In genomic region chr5:121712934-121713538, GRCm38 (mm10) we compare ENCODE assay signal across 8 mouse cellular contexts. TPM values are rescaled to one million over a fixed set of nuclear protein-coding genes. Genes with fewer than 3 reads are reported as not detected.
DNase-seq lines count a peak whose midpoint lies in the region; ATAC-seq and TF ChIP-seq lines count a peak whose summit lies in the region.

No protein-coding gene starts in this region.

- TF ChIP-seq POLR2A in limb, embryonic 14.5 days (IDR thresholded peaks at IDR 0.05; ENCODE audit: borderline replicate concordance, extremely low read depth, insufficient read depth, insufficient read length), result no peak
- no peak for TF ChIP-seq POLR2A in testis, adult 2 months (IDR thresholded peaks at IDR 0.05; ENCODE audit: control insufficient read depth, low read depth, low read length)

- H3K9ac ChIP-seq in hindbrain, embryonic 16.5 days (ENCODE audit: low read depth, low read length), result peak overlapping the region; percentile 97
- peak overlapping the region; percentile 93 for H3K9ac ChIP-seq in limb, embryonic 14.5 days (ENCODE audit: low read depth, low read length, severe bottlenecking)
- H3K9ac ChIP-seq in midbrain, embryonic 16.5 days (ENCODE audit: low read depth, low read length), result peak overlapping the region; percentile 92

- H3K4me2 ChIP-seq in hindbrain, embryonic 16.5 days (ENCODE audit: low read length), result peak overlapping the region; percentile 94
- peak overlapping the region; percentile 86 for H3K4me2 ChIP-seq in limb, embryonic 14.5 days (replicated peaks; ENCODE audit: low read depth, low read length, severe bottlenecking)
- H3K4me2 ChIP-seq in midbrain, embryonic 16.5 days (ENCODE audit: low read length), result peak overlapping the region; percentile 90

- H3K27me3 ChIP-seq in hindbrain, embryonic 16.5 days (replicated peaks; ENCODE audit: control insufficient read depth, insufficient read depth, low read length), result no peaks in the 10 kb centered on the region
- no peaks in the 10 kb centered on the region for H3K27me3 ChIP-seq in limb, embryonic 14.5 days (ENCODE audit: control insufficient read depth, insufficient read depth, low read length)
- no peaks in the 10 kb centered on the region for H3K27me3 ChIP-seq in midbrain, embryonic 16.5 days (ENCODE audit: control insufficient read depth, insufficient read depth, low read depth, low read length)
- H3K27me3 ChIP-seq in testis, adult 2 months (ENCODE audit: control insufficient read depth, insufficient read depth, low read length), result no peaks in the 10 kb centered on the region

- peak; percentile 20; the same call in 1 of the 2 replicates for TF ChIP-seq CTCF in gastrocnemius, adult 2 months (IDR thresholded peaks at IDR 0.05)
- no peak for TF ChIP-seq CTCF in testis, adult 2 months (IDR thresholded peaks at IDR 0.05; ENCODE audit: control insufficient read depth, insufficient read depth, insufficient replicate concordance, low read depth, low read length)

- WGBS in hindbrain, embryonic 16.5 days, result 0% methylated on average over 24 of the region's 32 CpGs
- 2% methylated on average over 23 of the region's 32 CpGs for WGBS in limb, embryonic 14.5 days
- WGBS in midbrain, embryonic 16.5 days, result under 1% methylated on average over 25 of the region's 32 CpGs

- peak; percentile 17 to 28 for DNase-seq in left cerebral cortex, adult 18-20 months (ENCODE audit: low spot score in 2 of 2)
- DNase-seq in left cerebral cortex, adult 8-10 months (ENCODE audit: low spot score in 2 of 2), result no peak
- DNase-seq in cerebellum, postnatal 10 days, result peak; percentile 63 to 67
- DNase-seq in gastrocnemius, adult 2 months, result peak; percentile 75
- peak; percentile 32 for DNase-seq in limb, embryonic 14.5 days (ENCODE audit: low spot score)

- peak overlapping the region; percentile 96 for H3K4me3 ChIP-seq in gastrocnemius, adult 2 months
- H3K4me3 ChIP-seq in hindbrain, embryonic 16.5 days (ENCODE audit: low read length), result peak overlapping the region; percentile 99
- peak overlapping the region; percentile 94 for H3K4me3 ChIP-seq in limb, embryonic 14.5 days (replicated peaks; ENCODE audit: low read length)
- peak overlapping the region; percentile 94 for H3K4me3 ChIP-seq in midbrain, embryonic 16.5 days (ENCODE audit: low read depth, low read length)
- H3K4me3 ChIP-seq in testis, adult 2 months (ENCODE audit: control insufficient read depth, low read depth, low read length), result peak overlapping the region; percentile 88

- no peaks in the 10 kb centered on the region for H3K36me3 ChIP-seq in hindbrain, embryonic 16.5 days (ENCODE audit: control insufficient read depth, insufficient read depth, low read length)
- peaks cover 11% of the 10 kb centered on the region; the same call in 1 of the 2 replicates for H3K36me3 ChIP-seq in limb, embryonic 14.5 days (ENCODE audit: control insufficient read depth, insufficient read depth, low read length)
- H3K36me3 ChIP-seq in midbrain, embryonic 16.5 days (ENCODE audit: control insufficient read depth, insufficient read depth, low read length), result no peaks in the 10 kb centered on the region
- H3K36me3 ChIP-seq in testis, adult 2 months (ENCODE audit: control insufficient read depth, insufficient read depth, low read length), result no peaks in the 10 kb centered on the region

- peak; percentile 59 for ATAC-seq in hindbrain, embryonic 16.5 days
- ATAC-seq in limb, embryonic 14.5 days (ENCODE audit: low FRiP score, low read depth), result no peak
- peak; percentile 65 for ATAC-seq in midbrain, embryonic 16.5 days

- intact Hi-C loops in gastrocnemius, adult 2 months (cut with DNase I), result loop anchor here (5.0 kb wide), 3 partner anchors 44 to 124 kb away; partner anchors contain the start of gene Sh2b3

- H3K4me1 ChIP-seq in hindbrain, embryonic 16.5 days (ENCODE audit: control insufficient read depth, insufficient read depth, low read depth, low read length), result peaks cover 25% of the 10 kb centered on the region
- peaks cover 15% of the 10 kb centered on the region; the same call in 1 of the 2 replicates for H3K4me1 ChIP-seq in limb, embryonic 14.5 days (ENCODE audit: control insufficient read depth, insufficient read depth, low read length)
- peaks cover 35% of the 10 kb centered on the region for H3K4me1 ChIP-seq in midbrain, embryonic 16.5 days (ENCODE audit: control insufficient read depth, insufficient read depth, low read length)
- peaks cover 8% of the 10 kb centered on the region for H3K4me1 ChIP-seq in testis, adult 2 months (ENCODE audit: control insufficient read depth, insufficient read depth, low read length)

- no peaks in the 10 kb centered on the region for H3K9me3 ChIP-seq in hindbrain, embryonic 16.5 days (ENCODE audit: control insufficient read depth, low read length)
- H3K9me3 ChIP-seq in limb, embryonic 14.5 days (ENCODE audit: control insufficient read depth, low read length), result no peaks in the 10 kb centered on the region
- H3K9me3 ChIP-seq in midbrain, embryonic 16.5 days (replicated peaks; ENCODE audit: control insufficient read depth, low read length, poor library complexity, severe bottlenecking), result no peaks in the 10 kb centered on the region

- peak overlapping the region; percentile 100 for H3K27ac ChIP-seq in gastrocnemius, adult 2 months
- H3K27ac ChIP-seq in hindbrain, embryonic 16.5 days (ENCODE audit: low read depth, low read length), result peak overlapping the region; percentile 99
- H3K27ac ChIP-seq in limb, embryonic 14.5 days (replicated peaks; ENCODE audit: low read depth, low read length), result peak overlapping the region; percentile 96
- H3K27ac ChIP-seq in midbrain, embryonic 16.5 days (ENCODE audit: low read length), result peak overlapping the region; percentile 98
- H3K27ac ChIP-seq in testis, adult 2 months (ENCODE audit: control insufficient read depth, insufficient read depth, low read depth, low read length), result no peak overlapping the region

RNA-seq across cellular contexts. Expression of gene Atxn2, which starts 1.9 kb away (rescaled TPM):
- total RNA-seq in left cerebral cortex, adult 18-20 months (2021), result 100 to 1,000 TPM; 215 to 226 TPM
- total RNA-seq in left cerebral cortex, adult 8-10 months (2022), result 100 to 1,000 TPM; 199 to 223 (median 216) TPM
- 100 to 1,000 TPM in 1 of 2 experiments, 10 to 100 TPM in 1; 94.6 to 117 TPM for total RNA-seq in gastrocnemius, adult 2 months (2021)
- 52.4 and 53.9 TPM in 2 replicates for polyA plus RNA-seq in hindbrain, embryonic 16.5 days (2015; fragmentation: Nextera tagmentation; extraction: Ambion mirVana)
- polyA plus RNA-seq in limb, embryonic 14.5 days (2012; rRNA removed), result 156 and 220 TPM in 2 replicates
- polyA plus RNA-seq in limb, embryonic 14.5 days (2014; fragmentation: Nextera tagmentation; extraction: Ambion mirVana), result 87.2 and 108 TPM in 2 replicates
- 60.1 and 65.5 TPM in 2 replicates for polyA plus RNA-seq in midbrain, embryonic 16.5 days (2015; fragmentation: Nextera tagmentation; extraction: Ambion mirVana)
- polyA plus RNA-seq in testis, adult 2 months (2012; rRNA removed), result 150 and 166 TPM in 2 replicates

RNA-seq across cellular contexts. Expression of gene Brap, which starts 52.7 kb away (rescaled TPM):
- total RNA-seq in left cerebral cortex, adult 18-20 months (2021), result 10 to 100 TPM; 65.2 to 67.6 TPM
- total RNA-seq in left cerebral cortex, adult 8-10 months (2022), result 10 to 100 TPM; 58.0 to 65.2 (median 60.9) TPM
- 10 to 100 TPM; 31.5 to 35.5 TPM for total RNA-seq in gastrocnemius, adult 2 months (2021)
- polyA plus RNA-seq in hindbrain, embryonic 16.5 days (2015; fragmentation: Nextera tagmentation; extraction: Ambion mirVana), result 36.1 and 42.5 TPM in 2 replicates
- polyA plus RNA-seq in limb, embryonic 14.5 days (2012; rRNA removed), result 26.1 and 28.2 TPM in 2 replicates
- 44.6 and 52.7 TPM in 2 replicates for polyA plus RNA-seq in limb, embryonic 14.5 days (2014; fragmentation: Nextera tagmentation; extraction: Ambion mirVana)
- 43.3 and 44.5 TPM in 2 replicates for polyA plus RNA-seq in midbrain, embryonic 16.5 days (2015; fragmentation: Nextera tagmentation; extraction: Ambion mirVana)
- 116 and 128 TPM in 2 replicates for polyA plus RNA-seq in testis, adult 2 months (2012; rRNA removed)

RNA-seq across cellular contexts. Expression of gene Acad10, which starts 52.7 kb away (rescaled TPM):
- total RNA-seq in left cerebral cortex, adult 18-20 months (2021), result 1 to 10 TPM; 4.5 to 5.3 TPM
- 1 to 10 TPM; 3.9 to 5.6 (median 4.6) TPM for total RNA-seq in left cerebral cortex, adult 8-10 months (2022)
- 10 to 100 TPM in 1 of 2 experiments, 1 to 10 TPM in 1; 9.1 to 14.9 TPM for total RNA-seq in gastrocnemius, adult 2 months (2021)
- 1.3 and 1.4 TPM in 2 replicates for polyA plus RNA-seq in hindbrain, embryonic 16.5 days (2015; fragmentation: Nextera tagmentation; extraction: Ambion mirVana)
- polyA plus RNA-seq in limb, embryonic 14.5 days (2012; rRNA removed), result 2.6 and 2.7 TPM in 2 replicates
- polyA plus RNA-seq in limb, embryonic 14.5 days (2014; fragmentation: Nextera tagmentation; extraction: Ambion mirVana), result 1.3 and 2.2 TPM in 2 replicates
- polyA plus RNA-seq in midbrain, embryonic 16.5 days (2015; fragmentation: Nextera tagmentation; extraction: Ambion mirVana), result 1.7 and 2.1 TPM in 2 replicates
- polyA plus RNA-seq in testis, adult 2 months (2012; rRNA removed), result 5.7 and 5.9 TPM in 2 replicates

Comparison
In these comparisons a context has a peak if more than half of its experiments do, and no peak if none do; other contexts are left out.
1. DNase-seq: peak in left cerebral cortex, adult 18-20 months (2 of 2), cerebellum, postnatal 10 days (2 of 2), gastrocnemius, adult 2 months (single experiment) and limb, embryonic 14.5 days (single experiment); none in left cerebral cortex, adult 8-10 months (0 of 2).
2. Peak in every context shown above with its lines, with median percentiles within 50 percentile points of each other: H3K4me3 ChIP-seq, H3K4me2 ChIP-seq and H3K9ac ChIP-seq.